Mouse (Mus musculus): ENCODE measurements around the gene Nlrc5. TPM values are rescaled to one million over a fixed set of nuclear protein-coding genes. Genes with fewer than 3 reads are reported as not detected.

Nlrc5 gene
- polyA plus RNA-seq, 1 experiment from 2014 or later: 6.2 TPM

- no peak for DNase-seq (ENCODE audit: low spot score)
Measured at GRCm38 (mm10) chr8:94458567-94458966, 24.4 kb downstream of the Nlrc5 start.

- DNase-seq (ENCODE audit: low spot score): no peak
Measured at GRCm38 (mm10) chr8:94469656-94470055, 35.5 kb downstream of the Nlrc5 start.

GRCm38 (mm10) chr8:94470794-94471193 is 36.6 kb downstream of the Nlrc5 start:
- DNase-seq (ENCODE audit: low spot score): no peak

DNA sequence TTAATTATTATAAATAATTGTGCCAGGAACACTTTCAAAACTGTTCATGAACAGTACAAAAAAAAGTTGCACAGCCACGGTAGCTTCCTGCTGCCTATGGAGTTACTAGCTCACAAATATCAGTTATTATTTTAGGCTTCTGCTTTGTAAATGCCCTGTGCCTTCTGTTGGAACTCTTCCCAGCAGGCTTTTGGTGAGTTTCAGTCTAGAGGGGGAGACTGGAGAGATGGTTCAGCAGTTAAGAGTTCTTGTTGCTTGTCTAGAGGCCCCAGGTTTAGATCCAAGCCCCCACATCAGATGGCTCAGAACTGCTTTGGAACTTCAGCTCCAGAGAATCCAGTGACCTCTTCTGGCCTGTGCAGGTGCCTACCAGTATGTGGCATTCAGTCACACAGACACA is 37.1 kb downstream of the Nlrc5 start:
- no peak for DNase-seq (ENCODE audit: low spot score)

- no peak for DNase-seq (ENCODE audit: low spot score)
Measured at GRCm38 (mm10) chr8:94472741-94473140, 38.6 kb downstream of the Nlrc5 start.

GRCm38 (mm10) chr8:94473431-94473830 is 39.3 kb downstream of the Nlrc5 start:
- no peak for DNase-seq (ENCODE audit: low spot score)

GRCm38 (mm10) chr8:94475786-94476185 is 41.6 kb downstream of the Nlrc5 start:
- no peak for DNase-seq (ENCODE audit: low spot score)

GRCm38 (mm10) chr8:94476846-94477245 is 42.7 kb downstream of the Nlrc5 start:
- no peak for DNase-seq (ENCODE audit: low spot score)

DNA sequence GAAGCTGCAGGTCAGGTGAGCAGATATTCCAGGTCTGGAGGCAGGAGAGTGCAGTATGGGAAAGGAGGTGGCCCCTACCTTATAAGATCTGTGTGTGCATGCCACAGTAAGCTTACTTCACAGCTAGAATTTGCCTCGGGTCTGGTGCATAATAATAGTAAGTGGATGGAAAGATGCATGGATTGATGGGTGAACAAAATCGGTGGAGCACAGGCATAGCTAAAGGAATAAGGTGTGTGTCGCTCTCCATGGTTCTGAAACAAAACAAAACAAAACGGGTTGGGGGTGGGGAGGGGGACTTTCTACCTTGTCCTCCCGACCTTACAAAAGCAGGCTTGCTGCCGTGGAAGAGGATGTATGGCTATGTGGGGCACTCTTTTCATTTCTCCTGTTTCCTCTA is 47.9 kb downstream of the Nlrc5 start:
- DNase-seq (ENCODE audit: low spot score): peak; percentile 11

DNA sequence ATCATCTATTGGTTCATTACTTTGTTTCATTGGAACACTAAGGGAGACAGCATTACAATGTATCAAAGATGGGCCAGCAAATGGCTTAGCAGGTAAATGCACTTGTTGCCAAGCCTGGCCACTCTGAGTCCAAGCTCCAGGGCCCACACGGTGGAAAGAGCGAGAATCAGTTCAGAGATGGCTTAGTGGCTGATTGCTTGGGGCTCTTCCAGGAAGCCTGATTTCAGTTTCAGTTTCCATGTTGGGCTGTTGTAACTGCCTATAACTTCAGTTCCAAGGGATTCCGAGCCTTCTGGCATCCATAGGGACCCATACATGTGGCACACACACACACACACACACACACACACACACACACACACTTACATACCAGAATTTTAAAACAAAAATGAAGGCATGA is 51.1 kb downstream of the Nlrc5 start:
- DNase-seq (ENCODE audit: low spot score): no peak

DNA sequence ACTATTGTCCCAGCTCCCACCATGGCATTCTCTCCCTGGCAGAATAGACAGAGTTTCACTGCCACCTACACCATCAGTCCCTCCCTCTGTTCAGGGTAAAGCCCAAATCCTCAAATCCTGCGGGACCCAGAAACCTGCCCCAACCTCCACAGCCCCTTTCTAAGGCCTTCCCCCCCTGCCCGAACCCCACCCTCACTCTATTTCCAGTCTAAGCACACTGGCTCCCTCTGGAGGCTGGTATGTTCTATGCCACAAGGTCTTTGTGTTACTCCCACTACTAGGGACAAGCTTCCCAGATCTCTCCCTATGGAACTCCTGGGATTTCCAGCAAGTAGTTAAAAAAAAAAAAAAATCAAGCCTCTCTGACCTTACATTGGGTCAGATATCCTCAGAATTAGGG is 51.7 kb downstream of the Nlrc5 start:
- peak; percentile 50 for DNase-seq (ENCODE audit: low spot score)

DNA sequence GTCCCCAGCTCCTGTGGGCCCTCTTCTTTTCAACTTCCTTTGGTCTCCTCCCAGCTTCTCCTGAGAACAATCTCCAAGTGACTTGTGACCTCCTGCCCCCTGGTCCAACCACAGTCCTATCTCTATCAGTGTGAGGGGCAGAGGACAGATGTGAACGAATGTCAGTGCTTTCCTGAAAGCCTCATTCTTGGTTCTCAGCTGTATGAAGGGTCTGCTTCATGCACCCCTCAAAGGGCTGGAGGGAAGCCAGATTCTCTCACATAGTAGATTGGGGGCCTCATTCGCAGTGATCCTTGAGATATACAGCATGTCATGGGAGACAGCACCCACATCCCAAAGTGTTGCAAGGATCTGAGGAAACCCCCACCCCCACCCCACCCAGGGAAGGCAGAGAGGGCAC is 53.9 kb downstream of the Nlrc5 start:
- DNase-seq (ENCODE audit: low spot score): no peak

- no peak for DNase-seq (ENCODE audit: low spot score)
Measured at GRCm38 (mm10) chr8:94489809-94490483, 55.8 kb downstream of the Nlrc5 start.

GRCm38 (mm10) chr8:94492021-94492681 is 58.0 kb downstream of the Nlrc5 start:
- peak; percentile 70 for DNase-seq (ENCODE audit: low spot score)

DNA sequence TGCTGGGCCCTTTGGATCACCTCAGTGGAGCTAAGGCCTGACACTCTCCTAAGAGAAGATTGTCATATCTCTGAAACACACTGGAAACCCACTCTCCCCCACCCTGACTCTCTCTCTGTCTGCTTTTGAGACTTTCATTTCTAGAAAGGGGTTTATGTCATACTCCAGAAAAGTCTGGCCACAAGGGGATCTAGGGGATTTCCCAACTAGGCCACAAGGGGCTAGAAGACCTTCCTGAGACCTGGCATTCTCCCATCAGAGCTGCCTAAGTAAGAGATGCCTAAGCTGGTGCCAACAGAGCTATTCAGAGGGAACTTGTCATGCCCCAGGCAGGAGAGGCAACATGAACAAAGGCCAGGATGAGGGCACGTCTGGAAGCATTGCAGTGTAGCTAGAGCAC is 59.1 kb downstream of the Nlrc5 start:
- no peak for DNase-seq (ENCODE audit: low spot score)

DNA sequence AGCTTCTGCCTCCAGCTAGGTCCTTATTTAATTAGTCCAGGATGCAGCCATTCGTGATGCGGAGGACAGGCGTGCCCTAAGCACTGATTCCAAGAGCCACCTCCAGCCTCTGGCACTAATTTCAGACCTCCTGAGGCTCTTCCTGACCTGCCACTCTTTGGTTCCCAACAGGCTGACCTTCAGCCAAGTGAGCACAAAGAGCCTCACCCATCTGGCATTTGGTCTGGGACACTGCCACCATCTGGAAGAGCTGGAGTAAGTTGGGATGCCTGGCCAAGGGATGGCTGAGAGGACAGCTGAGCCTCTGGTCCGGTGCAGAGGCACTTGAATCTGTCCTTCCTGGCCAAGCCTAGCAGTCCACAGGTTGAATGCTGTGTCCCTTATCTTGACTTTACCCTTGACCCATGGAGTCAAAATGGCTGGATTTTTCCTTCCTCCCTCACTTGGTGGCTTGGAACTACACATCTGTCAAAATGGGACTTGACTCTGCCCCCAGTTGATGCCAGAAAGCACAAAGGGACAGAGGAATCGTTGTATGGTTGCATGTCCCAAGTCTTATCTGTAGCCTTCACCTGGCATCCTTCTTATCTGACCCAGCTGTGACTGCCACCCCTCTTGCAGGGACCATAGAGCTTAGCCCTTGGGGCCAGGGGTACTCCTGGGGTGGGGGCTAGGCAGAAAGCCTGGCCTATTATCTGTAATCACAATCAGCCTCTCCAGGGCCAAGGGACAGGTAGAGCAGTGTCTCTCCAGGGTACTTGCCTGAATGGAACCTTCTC is 81.5 kb downstream of the Nlrc5 start:
- no peak for DNase-seq (ENCODE audit: low spot score)

DNA sequence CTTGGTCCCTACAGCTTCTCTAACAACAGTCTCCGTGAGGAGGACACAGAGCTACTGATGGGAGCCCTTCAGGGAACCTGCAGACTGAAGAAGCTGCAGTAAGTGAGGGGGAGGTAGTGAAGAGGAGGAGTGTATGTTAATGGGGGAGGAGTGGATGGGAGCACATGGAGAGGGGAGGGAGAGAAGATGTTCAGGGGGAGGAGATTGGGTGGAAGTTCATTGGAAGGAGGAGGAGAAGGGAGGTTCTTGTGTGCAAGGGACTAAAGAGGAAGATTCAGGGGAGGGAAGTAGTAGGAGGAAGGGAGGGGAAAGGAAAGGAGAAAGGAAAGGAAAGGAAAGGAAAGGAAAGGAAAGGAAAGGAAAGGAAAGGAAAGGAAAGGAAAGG is 82.0 kb downstream of the Nlrc5 start:
- DNase-seq (ENCODE audit: low spot score): no peak

DNA sequence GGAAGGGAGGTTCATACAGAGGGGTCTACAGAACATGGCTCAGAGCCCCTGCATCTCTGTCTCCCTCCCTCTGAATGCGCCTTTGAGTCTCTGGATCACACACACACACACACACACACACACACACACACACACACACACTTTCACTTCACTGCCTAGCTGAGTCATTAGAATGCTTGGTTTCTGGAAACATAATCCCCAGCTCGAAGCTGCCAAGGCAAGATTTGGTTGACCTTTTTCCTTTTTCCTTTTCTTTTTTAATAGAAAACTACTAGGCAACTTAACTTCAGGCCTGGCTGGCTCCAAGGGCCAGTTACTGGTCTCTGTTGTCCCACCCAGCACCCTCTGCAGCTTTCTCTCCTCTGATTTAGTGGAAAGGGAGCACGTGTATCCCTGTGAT is 82.6 kb downstream of the Nlrc5 start:
- no peak for DNase-seq (ENCODE audit: low spot score)

GRCm38 (mm10) chr8:94518331-94518730 is 84.2 kb downstream of the Nlrc5 start:
- DNase-seq (ENCODE audit: low spot score): no peak

DNA sequence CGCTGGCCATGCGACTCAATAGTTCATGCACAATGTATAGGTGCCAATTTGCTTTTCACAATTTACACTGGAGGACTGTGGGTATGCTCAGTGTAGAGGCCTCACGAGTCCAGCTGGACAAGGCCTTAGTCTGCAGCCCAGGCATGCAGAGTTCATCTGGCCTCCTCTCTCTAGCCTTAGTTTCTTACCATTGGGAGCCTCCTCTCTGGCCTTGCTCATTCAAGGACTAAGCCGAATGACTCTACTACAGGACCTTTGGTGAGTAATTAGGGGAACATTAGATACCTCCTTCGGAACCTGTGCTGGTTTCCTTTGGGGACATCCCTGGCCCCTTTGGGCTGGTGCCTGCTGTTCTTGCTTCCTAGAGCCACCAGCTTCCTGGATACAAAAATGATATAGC is 84.9 kb downstream of the Nlrc5 start:
- DNase-seq (ENCODE audit: low spot score): no peak

DNA sequence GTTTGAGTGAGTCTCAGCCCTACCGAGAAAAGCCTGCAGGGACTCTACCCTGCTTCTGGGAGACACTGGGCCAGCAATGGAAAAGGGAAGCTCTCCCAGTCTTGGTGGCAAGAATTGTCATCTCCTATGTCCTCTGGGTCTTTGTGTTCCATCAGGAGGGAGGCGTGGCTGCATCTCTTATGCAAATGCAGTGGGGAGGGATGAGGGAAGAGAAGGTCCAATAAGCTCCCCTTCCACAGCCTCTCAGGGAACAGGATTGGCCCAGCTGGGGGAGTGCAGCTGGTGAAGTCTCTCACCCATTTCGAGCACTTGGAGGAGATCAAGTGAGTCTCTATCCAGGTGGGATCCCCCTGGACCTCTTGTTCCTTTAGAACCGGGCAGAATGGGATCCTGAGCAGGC is 87.3 kb downstream of the Nlrc5 start:
- no peak for DNase-seq (ENCODE audit: low spot score)

DNA sequence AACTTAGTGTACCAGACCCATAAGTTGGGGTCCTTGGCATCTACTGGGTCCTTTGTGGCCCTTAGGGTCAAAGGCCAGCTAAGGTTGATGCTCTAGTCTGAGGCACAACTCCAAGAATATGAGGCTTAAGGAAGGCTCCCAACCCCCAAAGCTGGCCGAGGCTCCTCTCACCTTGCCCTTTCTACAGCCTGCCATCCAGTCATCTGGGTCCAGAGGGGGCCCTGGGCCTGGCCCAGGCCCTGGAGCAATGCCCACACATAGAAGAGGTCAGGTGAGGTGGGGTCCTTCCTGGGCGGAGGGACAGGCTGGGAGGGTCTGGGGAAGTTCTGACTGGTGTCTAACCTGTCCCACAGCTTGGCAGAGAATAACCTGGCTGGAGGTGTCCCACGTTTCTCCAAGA is 88.3 kb downstream of the Nlrc5 start:
- DNase-seq (ENCODE audit: low spot score): no peak

DNA sequence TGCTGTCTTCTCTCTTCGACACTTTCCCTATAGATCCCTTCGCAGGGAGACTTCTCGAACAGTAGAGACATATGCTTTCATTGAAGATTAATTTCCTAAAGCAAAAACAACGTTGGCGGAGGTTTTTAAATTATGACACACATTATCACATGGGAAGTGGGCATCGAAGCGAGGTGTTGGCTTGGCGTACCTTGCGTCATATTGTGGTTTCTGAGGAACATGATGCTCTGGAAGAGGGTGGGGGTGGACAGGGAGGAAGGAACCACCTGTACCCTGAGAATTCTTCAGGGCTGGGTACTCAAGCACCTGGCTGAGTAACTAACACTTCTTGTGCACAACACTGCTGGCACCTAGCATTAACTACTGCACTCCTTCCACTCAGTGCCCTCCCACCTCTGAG is 90.4 kb downstream of the Nlrc5 start:
- no peak for DNase-seq (ENCODE audit: low spot score)
